Mouse (Mus musculus) MEL (cell line): ENCODE data around the gene Matn4. TPM values are rescaled to one million over a fixed set of nuclear protein-coding genes. Genes with fewer than 3 reads are reported as not detected.

Experiments
- DNase-seq: peaks from one replicate; pipeline ENCODE4 v3.0.0; 2011; ENCODE audit warnings: low read depth, low spot score
- H3K27ac ChIP-seq: 2 replicates; pipeline ENCODE4 v1.5.1; 2012; ENCODE audit warnings: low read depth, mild to moderate bottlenecking, control low read depth, low read length, moderate library complexity; ENCODE audit not compliant: control insufficient read depth
- H3K27me3 ChIP-seq, 2 experiments: fragments of 150-350 bp in 1 of 2; sonication (generic) in 1 of 2; 2 replicates each; pipeline ENCODE4 v1.6.1; 2012; ENCODE audit warnings: low read length in 2 of 2, mild to moderate bottlenecking in 2 of 2, improper control_type of control experiment in 1 of 2, moderate library complexity in 1 of 2; ENCODE audit not compliant: insufficient read depth in 2 of 2, control insufficient read depth in 1 of 2
- H3K36me3 ChIP-seq, 2 experiments: 2 replicates each; pipeline ENCODE4 v1.6.1; 2012 to 2014; ENCODE audit warnings: low read length in 2 of 2, improper control_type of control experiment in 1 of 2, inconsistent platforms in 1 of 2, mild to moderate bottlenecking in 1 of 2; ENCODE audit not compliant: insufficient read depth in 2 of 2, control insufficient read depth in 1 of 2
- H3K4me1 ChIP-seq, 2 experiments: fragments of 150-350 bp in 1 of 2; sonication (generic) in 1 of 2; 2 replicates each; pipeline ENCODE4 v1.6.1; 2012; ENCODE audit warnings: low read length in 2 of 2, improper control_type of control experiment in 1 of 2, mild to moderate bottlenecking in 1 of 2; ENCODE audit not compliant: insufficient read depth in 2 of 2, control insufficient read depth in 1 of 2
- H3K4me3 ChIP-seq, 2 experiments: fragments of 150-350 bp in 1 of 2; sonication (generic) in 1 of 2; 2 replicates each; pipeline ENCODE4 v1.5.1; 2012; ENCODE audit warnings: low read depth in 2 of 2, low read length in 2 of 2, mild to moderate bottlenecking in 2 of 2, moderate library complexity in 2 of 2, control low read depth in 1 of 2, improper control_type of control experiment in 1 of 2; ENCODE audit not compliant: control insufficient read depth in 1 of 2, insufficient read depth in 1 of 2
- H3K79me2 ChIP-seq: 2 replicates; pipeline ENCODE4 v1.6.1; 2012; ENCODE audit warnings: mild to moderate bottlenecking, low read length, moderate library complexity; ENCODE audit not compliant: control insufficient read depth, poor library complexity, insufficient read depth
- H3K9ac ChIP-seq: 2 replicates; pipeline ENCODE4 v1.6.1; 2012; ENCODE audit warnings: low read depth, mild to moderate bottlenecking, control low read depth, low read length, moderate library complexity; ENCODE audit not compliant: control insufficient read depth, poor library complexity, severe bottlenecking
- H3K9me3 ChIP-seq: fragments of 150-350 bp; sonication (generic); replicated peaks from 2 replicates; pipeline ENCODE4 v1.6.1; 2012; ENCODE audit warnings: mild to moderate bottlenecking, low read length, improper control_type of control experiment, moderate library complexity; ENCODE audit not compliant: insufficient read depth
- BHLHE40 ChIP-seq: IDR thresholded peaks from 2 replicates; pipeline ENCODE4 v1.6.1; 2012; ENCODE audit warnings: low read depth, mild to moderate bottlenecking, inconsistent platforms, low read length, improper control_type of control experiment, borderline replicate concordance
- CHD1 ChIP-seq: IDR thresholded peaks from 2 replicates; pipeline ENCODE4 v1.6.1; 2012; ENCODE audit warnings: low read depth, mild to moderate bottlenecking, inconsistent platforms, low read length, improper control_type of control experiment
- CHD2 ChIP-seq: IDR thresholded peaks from 2 replicates; pipeline ENCODE4 v1.6.1; 2011; ENCODE audit warnings: low read length, improper control_type of control experiment
- CTCF ChIP-seq, 3 experiments: IDR thresholded peaks in 2 of 3; conservative IDR thresholded peaks in 1 of 3; 2 replicates each; pipeline ENCODE4 v1.5.1; 2011 to 2012; ENCODE audit warnings: low read length in 3 of 3, low read depth in 2 of 3, mild to moderate bottlenecking in 2 of 3, improper control_type of control experiment in 1 of 3, inconsistent platforms in 1 of 3, mixed read lengths in 1 of 3, moderate library complexity in 1 of 3; ENCODE audit not compliant: control insufficient read depth in 1 of 3, insufficient read depth in 1 of 3, poor library complexity in 1 of 3, severe bottlenecking in 1 of 3
- ELF1 ChIP-seq: IDR thresholded peaks from 2 replicates; pipeline ENCODE4 v1.6.1; 2014; ENCODE audit warnings: low read depth, mild to moderate bottlenecking, inconsistent platforms, low read length, improper control_type of control experiment, moderate library complexity
- ETS1 ChIP-seq: IDR thresholded peaks from 2 replicates; pipeline ENCODE4 v1.6.1; 2012; ENCODE audit warnings: low read depth, mild to moderate bottlenecking, inconsistent platforms, low read length, improper control_type of control experiment, moderate library complexity
- GABPA ChIP-seq: IDR thresholded peaks from 2 replicates; pipeline ENCODE4 v1.6.1; 2012; ENCODE audit warnings: low read depth, mild to moderate bottlenecking, inconsistent platforms, low read length, improper control_type of control experiment, moderate library complexity
- GATA1 ChIP-seq: IDR thresholded peaks from 2 replicates; pipeline ENCODE4 v1.6.1; 2011; ENCODE audit warnings: low read depth, low read length, improper control_type of control experiment
- HCFC1 ChIP-seq: IDR thresholded peaks from 2 replicates; pipeline ENCODE4 v1.6.1; 2012; ENCODE audit warnings: low read depth, mild to moderate bottlenecking, inconsistent platforms, low read length, improper control_type of control experiment, moderate library complexity
- JUND ChIP-seq: IDR thresholded peaks from 2 replicates; pipeline ENCODE4 v1.6.1; 2011; ENCODE audit warnings: low read depth, mild to moderate bottlenecking, improper control_type of control experiment, low read length
- KAT2A ChIP-seq: conservative IDR thresholded peaks from 2 replicates; pipeline ENCODE4 v1.6.1; 2012; ENCODE audit warnings: low read depth, low read length, improper control_type of control experiment, inconsistent platforms
- MAFK ChIP-seq: IDR thresholded peaks from 2 replicates; pipeline ENCODE4 v1.6.1; 2011; ENCODE audit warnings: low read depth, mild to moderate bottlenecking, low read length, improper control_type of control experiment, borderline replicate concordance
- MAX ChIP-seq: IDR thresholded peaks from 2 replicates; pipeline ENCODE4 v1.6.1; 2011; ENCODE audit warnings: low read length, improper control_type of control experiment
- MAZ ChIP-seq: IDR thresholded peaks from 2 replicates; pipeline ENCODE4 v1.6.1; 2012; ENCODE audit warnings: low read depth, mild to moderate bottlenecking, inconsistent platforms, low read length, improper control_type of control experiment
- MXI1 ChIP-seq: IDR thresholded peaks from 2 replicates; pipeline ENCODE4 v1.6.1; 2011; ENCODE audit warnings: mild to moderate bottlenecking, low read depth, low read length, improper control_type of control experiment
- MYB ChIP-seq: IDR thresholded peaks from 2 replicates; pipeline ENCODE4 v1.6.1; 2011; ENCODE audit warnings: mild to moderate bottlenecking, low read depth, low read length, improper control_type of control experiment
- NELFE ChIP-seq: IDR thresholded peaks from 2 replicates; pipeline ENCODE4 v1.6.1; 2011; ENCODE audit warnings: low read depth, low read length, improper control_type of control experiment
- NRF1 ChIP-seq: IDR thresholded peaks from 2 replicates; pipeline ENCODE4 v1.6.1; 2014; ENCODE audit warnings: low read depth, mild to moderate bottlenecking, inconsistent platforms, low read length, improper control_type of control experiment, moderate library complexity; ENCODE audit not compliant: poor library complexity, insufficient read depth, severe bottlenecking
- POLR2AphosphoS5 ChIP-seq: IDR thresholded peaks from 2 replicates; pipeline ENCODE4 v1.6.1; 2012; ENCODE audit warnings: low read depth, borderline replicate concordance, mild to moderate bottlenecking, inconsistent platforms, low read length, moderate library complexity, mixed read lengths
- RAD21 ChIP-seq: IDR thresholded peaks from 2 replicates; pipeline ENCODE4 v1.6.1; 2011; ENCODE audit warnings: mild to moderate bottlenecking, low read depth, low read length, improper control_type of control experiment
- RCOR1 ChIP-seq: IDR thresholded peaks from 2 replicates; pipeline ENCODE4 v1.6.1; 2012; ENCODE audit warnings: low read depth, mild to moderate bottlenecking, inconsistent platforms, low read length, improper control_type of control experiment
- SIN3A ChIP-seq: IDR thresholded peaks from 2 replicates; pipeline ENCODE4 v1.6.1; 2012; ENCODE audit warnings: low read length, improper control_type of control experiment, inconsistent platforms
- SMC3 ChIP-seq: IDR thresholded peaks from 2 replicates; pipeline ENCODE4 v1.6.1; 2011; ENCODE audit warnings: low read depth, low read length, improper control_type of control experiment
- TAL1 ChIP-seq: IDR thresholded peaks from 2 replicates; pipeline ENCODE4 v1.6.1; 2012; ENCODE audit warnings: mild to moderate bottlenecking, inconsistent platforms, low read length, moderate library complexity, mixed read lengths
- UBTF ChIP-seq: IDR thresholded peaks from 2 replicates; pipeline ENCODE4 v1.6.1; 2012; ENCODE audit warnings: low read depth, mild to moderate bottlenecking, inconsistent platforms, low read length, improper control_type of control experiment, moderate library complexity, borderline replicate concordance; ENCODE audit not compliant: insufficient read depth
- USF1 ChIP-seq: IDR thresholded peaks from 2 replicates; pipeline ENCODE4 v1.6.1; 2014; ENCODE audit warnings: low read depth, mild to moderate bottlenecking, inconsistent platforms, low read length, improper control_type of control experiment, moderate library complexity
- USF2 ChIP-seq, 2 experiments: IDR thresholded peaks; 2 replicates each; pipeline ENCODE4 v1.6.1; 2011 to 2012; ENCODE audit warnings: improper control_type of control experiment in 2 of 2, low read length in 2 of 2, borderline replicate concordance in 1 of 2, inconsistent platforms in 1 of 2, low read depth in 1 of 2, mild to moderate bottlenecking in 1 of 2; ENCODE audit not compliant: insufficient read depth in 1 of 2
- ZC3H11A ChIP-seq: IDR thresholded peaks from 2 replicates; pipeline ENCODE4 v1.6.1; 2012; ENCODE audit warnings: low read depth, mild to moderate bottlenecking, inconsistent platforms, low read length, improper control_type of control experiment
- ZMIZ1 ChIP-seq: IDR thresholded peaks from 2 replicates; pipeline ENCODE4 v1.6.1; 2012; ENCODE audit warnings: low read depth, mild to moderate bottlenecking, inconsistent platforms, low read length, improper control_type of control experiment, moderate library complexity
- ZNF384 ChIP-seq: IDR thresholded peaks from 2 replicates; pipeline ENCODE4 v1.6.1; 2012; ENCODE audit warnings: low read depth, mild to moderate bottlenecking, inconsistent platforms, low read length, improper control_type of control experiment
- polyA plus RNA-seq, 2 experiments: library from polyadenylated mRNA; stranded (reverse) in 1 of 2; unstranded in 1 of 2; fragments of >175 nt in 1 of 2; fragments of >200 nt in 1 of 2; gene quantifications; 2 replicates each; pipeline versions ENCODE4 v1.2.1 to v1.2.4; 2012; ENCODE audit warnings: low replicate concordance in 2 of 2, low read depth in 1 of 2; ENCODE audit not compliant: insufficient read length in 2 of 2, insufficient read depth in 1 of 2, missing spikeins in 1 of 2
- total RNA-seq: library from RNA; depleted of rRNA; stranded (reverse); fragments of 300-350 nt; gene quantifications from 2 replicates; pipeline ENCODE4 v1.2.3, GENCODE M21; 2012

Matn4 gene
- total and polyA plus RNA-seq, 3 experiments, result not detected

GRCm38 (mm10) chr2:164356177-164356967 lies 48.6 kb downstream of the Matn4 start:
- Histone ChIP-seq H3K79me2 (no peaks in the 10 kb centered on the region), H3K4me3 (no peak overlapping the region), H3K27ac (no peak overlapping the region), H3K36me3 (peaks cover 0 to 2% of the 10 kb centered on the region in 2 experiments; a peak in 1 of 4 replicates), H3K4me1 (peaks cover 0 to 3% of the 10 kb centered on the region in 2 experiments; a peak in 1 of 4 replicates), H3K9me3 (no peaks in the 10 kb centered on the region), H3K27me3 (peaks cover 0 to 1% of the 10 kb centered on the region in 2 experiments; a peak in 2 of 4 replicates), H3K9ac (no peak overlapping the region)
- no peak for TF ChIP-seq RCOR1
- no peak for TF ChIP-seq NRF1
- TF ChIP-seq GATA1, result no peak
- TF ChIP-seq HCFC1, result no peak
- no peak for TF ChIP-seq TAL1
- no peak for TF ChIP-seq MXI1
- no peak for TF ChIP-seq POLR2AphosphoS5
- TF ChIP-seq JUND, result no peak
- TF ChIP-seq MAX, result no peak
- TF ChIP-seq CHD2, result no peak
- no peak for TF ChIP-seq USF1
- TF ChIP-seq USF2 (IDR thresholded peaks at IDR 0.05; ENCODE audit: borderline replicate concordance in 1 of 2, insufficient read depth in 1 of 2, low read depth in 1 of 2, low read length in 2 of 2), result no peak
- TF ChIP-seq MAFK, result no peak
- TF ChIP-seq ZC3H11A, result no peak
- TF ChIP-seq CTCF (IDR thresholded peaks at IDR 0.05 in 2 of 3, conservative IDR thresholded peaks at IDR 0.05 in 1 of 3; ENCODE audit: control insufficient read depth in 1 of 3, insufficient read depth in 1 of 3, low read depth in 2 of 3, low read length in 3 of 3, poor library complexity in 1 of 3, severe bottlenecking in 1 of 3), result no peak
- TF ChIP-seq NELFE, result no peak
- TF ChIP-seq CHD1, result no peak
- no peak for TF ChIP-seq RAD21
- no peak for TF ChIP-seq UBTF
- TF ChIP-seq MYB, result no peak
- no peak for DNase-seq

- Histone ChIP-seq H3K9me3 (no peaks in the 10 kb centered on the region), H3K79me2 (no peaks in the 10 kb centered on the region), H3K36me3 (no peaks in the 10 kb centered on the region), H3K4me1 (no peaks in the 10 kb centered on the region), H3K9ac (no peak overlapping the region), H3K27ac (no peak overlapping the region), H3K4me3 (no peak overlapping the region), H3K27me3 (peaks cover 0 to 3% of the 10 kb centered on the region in 2 experiments; a peak in 3 of 4 replicates)
- TF ChIP-seq ZC3H11A (no peak), ELF1 (no peak), ETS1 (no peak), CTCF (IDR thresholded peaks at IDR 0.05 in 2 of 3, conservative IDR thresholded peaks at IDR 0.05 in 1 of 3; ENCODE audit: control insufficient read depth in 1 of 3, insufficient read depth in 1 of 3, low read depth in 2 of 3, low read length in 3 of 3, poor library complexity in 1 of 3, severe bottlenecking in 1 of 3) (no peak; a peak in 1 of 6 replicates), GABPA (no peak), ZMIZ1 (no peak), MAZ (no peak), UBTF (no peak), SIN3A (no peak), SMC3 (no peak), BHLHE40 (no peak), TAL1 (no peak), KAT2A (no peak), ZNF384 (no peak), RAD21 (no peak), CHD1 (no peak)
- no peak for DNase-seq
Measured at GRCm38 (mm10) chr2:164353356-164353755, 51.6 kb downstream of the Matn4 start.
